Mouse (Mus musculus) liver, adult (tissue): ENCODE data around the gene Bcl2l15.

Source experiments
- GATA4 ChIP-seq: IDR thresholded peaks from 2 replicates; pipeline ENCODE4 v1.6.1; 2014; ENCODE audit warnings: mild to moderate bottlenecking, low read length; ENCODE audit not compliant: insufficient replicate concordance

Gene Bcl2l15

GRCm38 (mm10) chr3:103857977-103858563, 25.7 kb downstream of the Bcl2l15 start:
- no peak for TF ChIP-seq GATA4

GRCm38 (mm10) chr3:103858881-103859801, 26.7 kb downstream of the Bcl2l15 start, which contains the start of gene Ptpn22:
Ptpn22 (plus strand) TSS chr3:103859795.
- no peak for TF ChIP-seq GATA4

GRCm38 (mm10) chr3:103859851-103860391, 27.5 kb downstream of the Bcl2l15 start:
- TF ChIP-seq GATA4 = no peak

GRCm38 (mm10) chr3:103862721-103863220, 30.4 kb downstream of the Bcl2l15 start:
- TF ChIP-seq GATA4 = no peak

- TF ChIP-seq GATA4 = no peak
Measured at GRCm38 (mm10) chr3:103864200-103864599, 31.8 kb downstream of the Bcl2l15 start.

GRCm38 (mm10) chr3:103867424-103867971, 35.1 kb downstream of the Bcl2l15 start:
- no peak for TF ChIP-seq GATA4

- no peak for TF ChIP-seq GATA4
Measured at GRCm38 (mm10) chr3:103868008-103868407, 35.6 kb downstream of the Bcl2l15 start.

- TF ChIP-seq GATA4 = no peak
Measured at GRCm38 (mm10) chr3:103872663-103873098, 40.3 kb downstream of the Bcl2l15 start.

GRCm38 (mm10) chr3:103874329-103874728, 41.9 kb downstream of the Bcl2l15 start:
- TF ChIP-seq GATA4 = no peak

GRCm38 (mm10) chr3:103885946-103886345, 53.5 kb downstream of the Bcl2l15 start:
- TF ChIP-seq GATA4 = no peak

GRCm38 (mm10) chr3:103887581-103887980, 55.2 kb downstream of the Bcl2l15 start:
- TF ChIP-seq GATA4 = no peak

- TF ChIP-seq GATA4 = no peak
Measured at GRCm38 (mm10) chr3:103893374-103893773, 61.0 kb downstream of the Bcl2l15 start.
